Mouse (Mus musculus) natural killer cell, adult 2 months (primary cell): ENCODE data around the gene Asb10.
A peak's percentile ranks its signal among the peaks of the same experiment; 100 is the strongest.
"Not testable (repeated sequence)": the region's sequence is repeated elsewhere in the genome, so short reads cannot be mapped to it uniquely, and the experiment has no call there.

ENCODE experiments used
- DNase-seq, 2 experiments: peaks; one replicate each; pipeline ENCODE4 v3.0.0; 2022; ENCODE audit warnings: low spot score in 2 of 2

Gene Asb10

DNA sequence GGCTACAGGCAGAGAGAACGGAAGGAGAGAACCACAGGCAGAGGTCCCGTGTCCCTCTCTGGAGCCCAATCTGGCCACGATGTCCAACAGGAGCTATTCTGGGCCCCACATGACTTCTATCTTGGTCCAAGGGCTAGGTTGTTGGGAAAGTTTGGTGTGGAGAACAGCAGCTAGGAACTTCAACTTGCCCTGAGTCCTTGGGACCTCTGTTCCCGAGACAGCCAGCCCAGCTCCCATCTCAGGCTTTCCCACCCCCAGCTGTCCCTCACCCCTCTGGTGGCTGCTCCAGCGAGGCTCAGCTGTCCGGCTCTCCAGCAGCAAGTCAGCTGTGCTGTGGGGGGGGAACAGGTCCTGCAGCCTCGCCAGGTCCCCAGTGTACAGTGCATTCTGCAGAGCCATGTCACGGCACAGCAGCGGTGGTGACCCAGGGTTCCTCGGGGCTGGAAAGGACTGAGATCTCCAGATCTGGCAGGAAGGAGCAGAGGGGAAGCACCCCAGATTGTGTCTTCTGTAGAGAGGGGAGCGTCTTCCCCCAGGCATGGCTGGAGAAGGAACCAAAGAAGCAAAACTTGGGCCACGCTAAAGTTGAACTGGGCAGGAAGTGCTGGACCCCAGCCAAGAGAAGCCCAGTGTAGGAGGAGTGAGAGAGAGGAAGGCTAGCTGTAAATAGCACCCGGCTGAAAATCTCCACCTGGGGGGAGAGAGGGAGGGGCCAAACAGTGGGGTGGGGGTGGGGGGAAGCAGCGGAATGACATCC, at the start of gene Asb10:
TSS of gene Asb10 (minus strand) at position 592 of the 757 bp plus-strand sequence.
- DNase-seq: peak in 1 of 2 experiments; percentile 19

DNA sequence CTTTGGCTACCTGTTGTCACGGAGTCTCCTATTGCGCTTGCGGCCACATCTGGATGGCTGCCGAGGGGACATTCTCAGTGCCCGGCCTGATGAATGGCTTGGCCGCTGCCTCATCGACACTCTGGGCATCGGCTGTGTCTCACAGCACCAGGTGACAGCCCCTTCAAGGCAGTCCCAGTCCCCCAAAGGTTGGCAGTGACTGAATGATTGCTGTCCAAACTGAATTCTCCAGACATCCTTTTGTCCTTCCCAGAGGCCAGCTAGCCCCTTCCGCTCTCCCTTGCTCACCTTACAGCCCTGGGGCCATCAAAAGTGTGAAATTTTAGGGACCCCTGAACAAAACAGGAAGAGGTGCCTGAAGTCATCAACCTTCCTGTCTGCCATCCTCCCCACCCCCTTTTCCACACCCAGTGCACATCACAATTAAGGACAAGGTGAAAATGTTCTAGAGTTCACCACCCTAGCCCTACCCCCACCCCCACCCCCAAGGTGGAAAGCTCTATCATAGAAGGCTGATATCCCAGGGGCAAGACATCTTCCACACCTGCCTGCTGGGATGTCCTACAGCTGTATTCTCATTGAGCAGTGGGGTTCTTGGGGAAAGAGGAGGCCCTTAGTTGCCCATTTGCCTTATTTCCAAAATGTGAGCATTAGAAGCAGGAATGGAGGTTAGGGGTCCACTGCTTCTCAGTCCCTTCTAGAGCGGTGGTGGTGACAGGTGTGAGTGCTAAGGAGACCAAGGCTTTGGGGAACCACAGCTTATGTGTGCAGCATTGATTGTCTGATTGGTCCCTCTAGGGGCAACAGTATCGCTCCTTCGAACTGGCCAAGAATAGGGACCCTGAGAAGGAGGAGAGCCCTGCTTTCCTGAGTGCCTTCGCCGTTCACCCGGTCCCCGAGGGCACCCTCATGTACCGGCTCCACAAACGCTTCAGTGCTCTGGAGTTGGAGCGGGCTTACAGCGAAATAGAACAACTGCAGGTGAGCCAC, 49.0 kb upstream of the Asb10 start:
- no peak for DNase-seq

DNA sequence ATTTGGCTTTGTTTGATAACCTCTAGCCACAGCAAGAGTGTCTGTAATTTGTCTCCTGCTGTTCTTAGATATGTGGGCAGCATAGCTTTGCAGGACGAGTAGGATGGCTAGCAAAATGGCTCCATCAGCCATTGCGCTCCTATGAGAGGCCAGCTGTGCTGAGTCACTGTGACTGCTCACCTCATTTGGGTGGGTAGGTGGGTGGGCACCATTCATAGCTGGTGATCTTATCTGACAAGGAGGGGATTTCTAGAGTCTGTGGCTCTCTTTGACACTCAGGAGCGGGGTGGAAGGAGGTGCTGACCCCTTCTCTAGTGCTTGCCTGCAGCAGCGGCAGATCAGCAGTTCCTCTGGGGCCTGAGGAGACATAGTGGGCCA, 46.4 kb upstream of the Asb10 start:
- DNase-seq: no peak

DNA sequence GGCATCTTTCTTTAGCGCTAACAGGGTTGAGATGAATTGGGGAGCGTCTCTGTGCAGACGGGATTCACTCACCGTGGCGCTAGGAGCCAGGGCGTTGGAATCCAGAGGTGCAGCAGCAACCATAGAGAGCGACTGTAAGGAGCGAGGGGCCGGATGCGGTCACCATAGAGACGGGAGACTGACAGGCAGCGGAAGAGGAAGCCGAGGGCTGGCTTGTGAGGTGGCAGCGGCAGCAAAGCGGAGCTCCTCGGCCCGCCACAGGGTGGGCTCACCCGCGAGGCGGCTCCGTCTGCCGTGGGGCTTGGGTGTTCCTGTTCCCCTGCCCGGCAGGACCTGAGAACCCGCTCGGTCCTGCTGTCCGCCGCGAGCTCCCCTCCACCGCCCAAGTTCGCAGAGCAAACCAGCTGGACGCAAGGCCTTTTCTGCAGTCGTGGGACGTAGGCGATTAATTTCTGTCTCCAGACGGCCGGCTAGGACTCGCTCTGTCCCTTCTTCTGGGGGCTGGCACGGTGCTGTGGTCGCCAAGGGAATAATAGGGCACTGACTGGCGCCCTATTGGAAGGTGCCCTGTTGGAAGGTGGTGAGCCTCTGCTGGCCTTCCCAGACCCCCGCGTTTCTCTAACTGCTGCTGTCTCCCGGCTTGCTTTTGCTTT, 45.9 kb upstream of the Asb10 start, which contains the start of gene Chpf2:
TSS of gene Chpf2 (plus strand) at position 195 of the 653 bp plus-strand sequence.
- DNase-seq: peak; percentile 74 to 82

DNA sequence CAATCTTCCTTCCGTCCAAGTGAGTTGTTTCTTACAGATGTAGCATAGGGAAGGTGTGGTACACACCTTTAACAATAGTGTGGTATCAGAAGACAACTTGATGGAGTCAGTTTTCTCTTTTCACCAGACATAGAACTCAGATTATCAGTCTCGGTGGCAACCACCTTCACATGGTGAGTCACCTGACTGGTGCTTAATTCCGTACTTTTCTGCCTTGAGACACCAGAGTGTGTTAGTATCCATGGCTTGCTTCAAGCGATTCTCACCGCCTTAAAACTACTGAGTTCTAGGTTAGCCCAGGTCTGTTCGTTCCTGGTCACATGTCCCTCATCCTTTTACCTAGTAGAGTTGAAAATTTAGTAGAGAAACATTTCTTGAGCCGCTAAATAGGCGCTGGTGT, 45.3 kb upstream of the Asb10 start:
- no peak for DNase-seq

DNA sequence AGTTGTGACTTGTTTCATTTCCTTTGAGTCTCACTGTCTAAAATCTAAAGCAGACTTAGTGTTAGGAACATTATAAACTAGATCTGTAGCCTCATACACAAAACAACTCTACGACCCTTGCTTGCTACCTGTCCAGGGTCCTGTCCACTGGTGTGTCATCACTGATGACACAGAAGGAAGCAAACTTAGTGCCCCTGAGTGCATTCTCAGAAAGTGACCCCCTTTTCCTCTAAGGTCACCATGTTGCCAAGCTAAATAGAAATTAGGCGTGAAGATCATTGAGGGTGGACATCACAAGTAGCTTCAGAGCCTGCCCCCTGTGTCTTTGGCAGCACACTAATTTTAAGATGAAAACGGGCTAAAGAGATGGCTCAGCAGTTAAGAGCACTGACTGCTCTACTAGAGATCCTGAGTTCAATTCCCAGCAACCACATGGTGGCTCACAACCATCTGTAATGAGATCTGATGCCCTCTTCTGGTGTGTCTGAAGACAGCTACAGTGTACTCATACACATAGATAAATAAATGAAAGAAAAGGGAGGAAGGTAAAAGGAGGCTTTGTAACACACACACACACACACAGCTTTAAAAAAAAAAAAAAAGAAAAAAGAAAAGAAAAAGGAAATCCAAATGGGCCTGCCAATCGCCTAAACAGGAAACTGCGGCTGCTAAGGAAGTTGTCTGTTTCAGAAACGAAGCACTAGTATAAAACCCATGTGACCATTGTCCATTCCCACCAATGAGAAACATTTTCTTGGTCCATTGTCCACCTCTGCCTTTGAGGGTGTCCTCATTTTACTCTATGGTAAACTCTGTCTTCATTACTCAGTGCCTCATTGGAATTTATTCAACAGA, 37.6 kb upstream of the Asb10 start:
- DNase-seq: no peak

DNA sequence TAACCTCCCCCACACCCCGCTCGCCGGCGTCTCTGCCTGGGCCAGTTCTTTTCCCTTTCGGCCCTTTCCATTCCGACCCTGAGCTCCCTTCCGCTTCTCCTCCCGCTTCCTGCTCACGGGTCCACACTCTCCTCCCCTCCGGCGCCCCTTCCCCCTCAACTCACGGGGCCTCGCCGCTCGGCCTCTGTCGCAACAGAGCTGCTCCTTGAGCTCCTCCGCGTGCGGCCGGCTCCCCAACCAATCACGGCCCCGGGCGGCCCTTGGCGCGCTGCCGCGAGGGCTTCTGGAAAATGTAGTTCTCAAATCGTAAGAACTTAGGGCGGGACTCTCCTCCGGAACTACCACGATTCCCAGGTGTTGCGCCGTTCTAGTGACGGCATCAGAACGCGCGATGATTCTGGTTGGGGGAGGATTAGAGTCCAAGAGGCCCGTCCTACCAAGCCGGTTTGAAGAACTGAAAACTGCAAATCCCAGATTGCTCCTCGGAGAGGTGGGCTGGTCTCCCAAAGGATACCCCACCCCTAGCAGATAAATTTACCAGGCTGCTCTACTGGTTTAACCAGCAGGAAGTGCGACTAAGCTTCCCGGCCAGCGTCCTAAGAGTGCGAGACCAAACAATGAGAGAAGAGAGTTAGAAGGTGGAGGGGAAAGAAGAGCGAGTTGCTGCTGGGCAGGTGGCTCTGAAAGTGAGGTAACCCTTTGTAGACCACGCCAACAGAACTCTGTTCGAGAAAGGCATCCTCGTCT, 36.6 kb upstream of the Asb10 start, which contains the start of gene Abcf2:
TSS of gene Abcf2 (minus strand) at position 285 of the 747 bp plus-strand sequence.
- DNase-seq: peak; percentile 99

DNA sequence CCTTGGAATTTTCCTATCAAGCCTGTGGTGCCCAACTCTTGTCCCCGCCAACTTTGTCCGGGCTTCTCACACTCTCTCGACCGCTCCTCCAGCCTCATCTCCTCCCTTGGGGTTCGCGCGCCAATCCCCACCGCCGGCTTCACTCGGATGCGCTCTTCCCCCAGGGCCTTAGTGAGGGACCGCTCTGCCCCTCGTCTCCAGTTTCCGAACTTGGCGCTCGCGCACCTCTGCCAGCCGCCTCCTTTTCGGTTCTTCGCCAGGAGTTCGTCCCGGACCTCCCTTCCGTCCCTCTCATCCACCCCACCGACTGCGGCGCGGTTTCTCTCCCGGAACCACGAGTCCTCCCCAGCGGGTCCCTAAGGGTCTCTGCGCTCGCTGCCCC, 36.0 kb upstream of the Asb10 start:
- no peak for DNase-seq

DNA sequence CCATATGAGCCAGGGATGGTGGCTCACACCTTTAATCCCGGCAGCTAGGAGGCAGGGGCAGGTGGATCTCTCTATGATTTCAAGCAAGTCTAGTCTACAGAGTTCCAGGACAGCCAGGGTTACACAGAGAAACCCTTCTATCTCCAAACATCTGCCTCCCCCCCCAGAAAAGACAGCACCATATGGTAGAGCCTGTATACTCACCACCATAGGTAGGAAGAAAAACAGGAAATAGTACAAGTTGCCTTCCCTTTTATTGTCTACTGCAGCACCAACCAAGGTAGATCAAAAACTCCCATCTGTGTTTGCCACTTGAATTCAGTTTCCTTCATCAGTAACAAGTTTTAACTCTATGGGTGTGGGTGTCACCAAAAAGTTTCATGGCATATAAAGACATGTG, 35.2 kb upstream of the Asb10 start:
- no peak for DNase-seq

DNA sequence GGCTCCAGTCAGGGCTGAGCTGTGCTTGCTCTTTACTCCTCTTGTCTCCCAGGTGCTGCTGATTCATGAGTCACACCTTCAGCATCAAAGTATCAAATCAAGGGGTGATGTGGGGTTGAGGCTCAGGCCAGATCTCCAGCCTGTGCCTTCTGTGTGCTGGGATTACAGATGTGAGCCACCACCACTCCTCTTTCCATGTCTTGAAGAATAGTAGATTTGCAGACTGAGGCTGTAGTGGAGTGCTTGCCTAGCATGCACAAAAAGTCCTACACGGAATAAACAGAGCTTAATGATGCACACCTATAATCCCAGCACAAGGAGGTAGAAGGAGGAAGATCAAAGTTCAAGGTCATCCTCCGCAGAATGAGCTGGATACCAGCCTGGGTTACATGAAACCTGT, 15.9 kb upstream of the Asb10 start, which contains the start of gene 4931409K22Rik:
TSS of gene 4931409K22Rik (minus strand) at position 101 of the 400 bp plus-strand sequence.
- no peak for DNase-seq

DNA sequence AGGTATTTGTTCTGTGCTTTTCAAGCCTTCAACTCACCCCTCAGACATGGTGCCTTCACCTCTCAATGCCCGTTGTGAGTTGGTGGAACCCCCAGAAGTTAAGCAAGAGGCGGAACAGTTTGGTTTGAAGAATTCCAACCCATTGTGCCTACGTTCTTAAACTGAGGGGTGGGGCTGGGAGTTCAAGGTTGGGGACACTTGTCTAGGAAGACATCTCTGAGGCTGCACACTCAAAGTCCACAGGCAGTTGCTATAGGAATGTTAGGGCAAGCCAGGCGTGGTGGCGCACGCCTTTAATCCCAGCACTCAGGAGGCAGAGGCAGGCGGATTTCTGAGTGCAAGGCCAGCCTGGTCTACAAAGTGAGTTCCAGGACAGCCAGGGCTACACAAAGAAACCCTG, 14.6 kb upstream of the Asb10 start:
- DNase-seq: not testable (repeated sequence)

DNA sequence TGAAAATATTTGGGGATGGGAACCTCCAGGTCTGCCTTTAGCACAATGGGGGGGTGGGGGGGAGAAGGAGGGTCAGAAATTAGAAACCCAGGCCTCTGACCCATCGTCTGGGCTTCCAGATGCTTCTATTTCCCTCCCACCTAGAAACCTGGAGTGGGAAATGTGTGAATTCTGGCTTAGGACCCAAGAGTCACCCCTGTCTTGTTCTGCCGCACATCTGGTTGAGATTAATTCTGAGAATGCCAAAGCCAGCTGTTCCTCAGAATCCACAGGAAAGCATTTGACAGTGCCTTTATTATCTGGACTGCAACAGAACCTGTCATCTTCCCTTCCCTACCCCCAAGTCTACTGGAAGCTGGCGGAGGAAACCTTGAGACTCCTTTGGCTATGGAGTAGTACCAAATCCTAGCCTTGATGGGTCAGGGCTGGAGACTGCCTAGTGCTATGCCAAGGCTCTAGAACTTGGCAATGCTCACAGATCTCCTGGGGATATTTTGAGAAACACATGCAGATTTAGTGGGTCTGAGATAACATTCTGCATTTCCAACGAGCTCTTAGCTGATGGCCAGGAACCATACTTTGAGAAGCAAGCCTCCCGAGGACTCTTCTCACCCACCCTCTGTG, 13.0 kb upstream of the Asb10 start:
- DNase-seq: no peak

DNA sequence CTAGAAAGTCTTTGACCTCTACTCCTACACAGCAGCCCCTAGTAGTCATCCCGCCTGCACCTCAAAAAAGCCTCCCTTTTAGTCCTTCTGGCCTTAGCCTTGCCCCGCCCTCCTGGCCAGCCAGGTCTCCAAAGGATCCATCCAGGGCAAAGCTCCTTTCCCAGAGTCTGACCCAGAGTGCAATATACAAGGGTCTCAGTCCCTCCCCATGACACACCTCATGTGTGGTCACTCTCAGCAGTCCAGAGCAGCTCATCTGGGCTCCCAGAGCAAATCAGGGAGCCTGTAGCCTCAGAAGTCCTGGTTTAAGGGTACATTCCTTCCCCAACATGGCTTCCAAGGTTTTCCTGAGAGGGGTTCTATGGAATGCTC, 10.5 kb upstream of the Asb10 start:
- DNase-seq: no peak

DNA sequence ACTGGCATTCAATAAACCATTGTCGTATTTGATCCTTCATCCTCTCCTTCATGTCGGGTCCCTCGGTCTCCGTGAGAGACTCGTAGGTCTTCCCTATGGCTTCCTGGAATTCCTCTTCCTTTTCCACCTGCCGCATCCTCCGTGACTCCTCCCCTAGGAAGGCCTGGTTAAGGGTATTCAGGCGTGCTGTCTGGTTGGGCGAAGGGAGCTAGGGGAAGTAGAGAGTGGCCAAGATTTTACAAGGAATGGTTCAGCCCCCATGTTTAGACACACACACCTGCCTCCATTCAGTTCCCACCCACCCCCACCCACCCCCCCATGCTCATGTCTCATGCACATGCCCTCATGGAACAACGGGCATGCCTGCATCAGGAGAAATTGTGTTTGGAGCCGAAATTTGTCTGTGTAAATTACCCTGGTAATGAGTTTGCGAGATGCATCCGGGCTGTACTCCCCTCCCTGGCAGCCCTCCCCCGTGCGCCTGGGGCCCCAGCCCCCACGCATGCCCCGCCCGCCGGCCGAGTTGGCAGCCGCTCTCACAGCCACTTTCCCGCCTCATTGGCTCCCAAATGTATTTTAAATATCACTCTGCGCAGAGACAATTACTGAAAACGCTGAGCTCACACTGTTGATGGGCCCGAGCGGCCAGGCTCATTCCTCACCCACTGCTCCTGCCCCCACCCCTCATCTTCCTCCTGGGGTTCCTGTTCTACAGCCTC, 10.0 kb upstream of the Asb10 start:
- DNase-seq: no peak

DNA sequence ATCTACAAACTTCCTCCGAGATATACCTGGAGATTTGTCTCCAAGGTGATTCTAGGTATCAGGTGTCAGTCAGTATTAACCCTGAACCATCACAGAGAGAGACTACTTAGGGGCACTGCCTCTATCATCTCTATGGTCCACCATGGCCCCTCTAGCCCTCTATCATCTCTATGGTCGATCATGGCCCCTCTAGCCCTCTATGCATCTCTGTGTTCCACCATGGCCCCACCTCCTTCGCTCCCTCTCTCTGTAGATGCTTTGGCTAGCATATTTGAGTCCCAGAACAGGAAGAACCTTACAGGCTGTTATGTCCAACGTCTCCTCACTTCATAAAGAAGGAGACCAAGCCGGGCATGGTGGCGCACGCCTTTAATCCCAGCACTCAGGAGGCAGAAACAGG, 1.9 kb upstream of the Asb10 start:
- no peak for DNase-seq

DNA sequence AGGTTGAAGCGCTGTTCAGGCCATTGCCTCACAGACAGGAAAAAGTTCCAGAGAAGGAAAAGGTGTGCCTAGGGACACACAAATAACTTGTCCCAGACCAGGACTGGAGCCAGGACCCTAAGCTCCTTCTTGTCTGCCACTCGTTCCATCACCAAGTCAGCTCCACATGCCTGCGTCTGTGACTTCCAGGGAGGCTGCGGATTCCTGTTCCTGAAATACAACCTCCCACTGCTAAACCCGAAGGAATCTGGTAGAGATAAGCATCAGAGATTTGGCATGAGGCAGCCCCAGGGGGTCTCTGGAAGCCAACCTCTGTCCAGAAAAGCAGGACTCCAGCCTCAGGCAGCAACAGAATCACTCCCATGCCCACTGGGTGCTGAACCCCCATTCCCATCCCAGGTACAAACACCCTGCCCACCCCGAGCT, 379 bp upstream of the Asb10 start:
- no peak for DNase-seq

DNA sequence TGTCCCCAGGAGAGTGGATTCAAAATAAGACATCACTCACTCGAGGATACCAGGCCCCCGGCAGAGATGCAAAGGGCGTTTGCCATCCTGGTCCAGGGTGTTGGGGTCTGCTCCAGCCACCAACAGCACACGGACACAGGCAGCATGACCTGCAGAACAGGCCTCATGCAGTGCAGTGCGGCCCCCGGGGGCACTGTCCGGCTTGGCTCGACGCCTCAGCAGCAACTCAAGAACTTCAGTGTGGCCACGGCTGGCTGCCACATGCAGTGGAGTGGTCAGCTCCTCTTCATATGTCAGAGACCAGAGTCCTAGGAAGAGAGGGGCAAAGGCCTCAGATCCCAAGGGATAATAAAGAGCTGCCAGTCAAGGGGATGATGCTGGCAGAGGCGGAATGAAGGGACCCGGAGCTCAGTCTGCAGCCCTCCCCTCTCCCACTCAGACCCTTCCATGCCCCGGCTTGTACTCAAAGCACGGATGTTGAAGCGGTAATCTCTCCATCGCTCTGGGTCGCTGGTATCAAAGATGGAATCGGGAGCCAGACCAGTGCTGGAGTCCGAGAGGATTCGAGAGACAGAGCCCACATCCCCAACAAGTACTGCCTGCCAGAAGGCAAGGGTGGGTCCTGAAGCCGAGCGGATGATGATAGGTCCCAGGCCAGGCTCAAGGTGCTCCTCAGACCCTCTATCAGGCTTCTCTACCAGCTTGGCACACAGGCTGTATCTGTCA, 1.0 kb downstream of the Asb10 start:
- no peak for DNase-seq

DNA sequence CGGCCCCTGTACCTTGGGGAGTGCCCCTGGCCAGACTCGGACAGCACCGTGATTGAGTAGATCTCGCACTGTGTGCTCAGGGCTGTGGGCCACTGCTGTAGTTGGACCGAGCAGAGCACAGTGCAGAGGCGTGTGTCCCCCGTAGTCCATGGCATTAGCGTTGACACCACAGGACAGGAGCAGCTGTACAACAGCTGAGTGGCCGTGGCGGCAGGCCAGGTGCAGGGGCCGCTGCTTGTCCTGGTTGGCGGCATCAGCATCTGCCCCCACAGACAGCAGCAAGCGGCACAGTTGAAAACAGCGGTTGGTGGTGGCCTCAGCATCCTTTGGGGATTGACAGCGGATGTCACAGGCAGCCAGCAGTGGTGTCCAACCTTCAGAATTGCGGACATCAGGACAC, 3.2 kb downstream of the Asb10 start:
- DNase-seq: no peak

DNA sequence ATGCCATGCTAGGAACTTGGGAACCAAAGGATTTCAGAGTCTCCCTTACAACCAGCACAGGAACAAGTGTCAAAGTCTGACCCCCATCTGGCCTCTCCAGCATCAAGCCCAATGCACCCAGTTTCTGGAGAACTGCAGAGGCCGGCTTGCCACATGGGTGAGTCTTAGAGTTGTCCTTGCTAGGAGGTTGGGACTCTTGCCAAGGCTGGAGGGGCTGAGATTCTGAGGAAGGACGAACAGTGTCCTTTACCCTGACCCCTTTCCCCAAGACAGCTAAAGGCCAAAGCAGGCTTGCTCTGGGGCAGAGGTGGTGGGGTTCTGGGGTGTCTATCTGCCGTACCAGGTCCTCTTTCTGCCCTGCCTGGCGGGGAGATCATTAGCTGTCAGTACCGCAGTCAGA, 4.3 kb downstream of the Asb10 start:
- no peak for DNase-seq
